Comparison of ENCODE assay signal across 16 mouse cellular contexts in the genomic region with DNA sequence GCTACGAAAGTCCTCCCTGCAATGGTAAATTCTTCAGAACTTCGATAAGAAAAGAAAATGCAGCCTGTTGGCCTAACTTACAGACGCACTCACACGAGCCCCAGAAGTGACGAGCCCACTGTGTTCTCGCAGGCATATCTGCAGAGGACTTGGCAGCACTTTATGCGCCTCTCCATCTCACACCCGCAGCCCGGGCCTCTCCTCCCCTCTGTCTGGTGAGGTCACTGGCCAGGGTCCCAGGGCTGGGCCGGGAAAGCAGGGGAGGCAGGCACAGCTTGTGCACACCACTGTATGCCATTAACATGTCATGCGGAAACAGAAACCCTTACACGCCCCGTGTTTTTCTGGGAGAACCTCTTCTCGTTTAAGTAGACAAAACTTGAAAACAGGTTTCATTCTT. TPM values are rescaled to one million over a fixed set of nuclear protein-coding genes. Genes with fewer than 3 reads are reported as not detected.
DNase-seq lines count a peak whose midpoint lies in the region; ATAC-seq and TF ChIP-seq lines count a peak whose summit lies in the region.
"Had no signal": no experiment of that assay in that cellular context is flagged by ENCODE, and none has a peak within 500 bp of the region (broad histone marks: within the 10 kb centered on the region; RNA-seq: fewer than 3 reads in every experiment).

No protein-coding gene starts in this region.

- no peaks in the 10 kb centered on the region for H3K36me3 ChIP-seq in lung, embryonic 14.5 days (ENCODE audit: insufficient read depth)
- H3K36me3 ChIP-seq in heart, embryonic 15.5 days = no peaks in the 10 kb centered on the region
- H3K36me3 ChIP-seq in embryonic facial prominence, embryonic 10.5 days (replicated peaks) = no peaks in the 10 kb centered on the region
- H3K36me3 ChIP-seq: embryonic facial prominence, embryonic 13.5 days; forebrain, embryonic 10.5 days; limb, embryonic 15.5 days; midbrain, embryonic 13.5 days had no signal

- no peaks in the 10 kb centered on the region for H3K9me3 ChIP-seq in lung, embryonic 14.5 days (ENCODE audit: low read depth, low read length)
- no peaks in the 10 kb centered on the region for H3K9me3 ChIP-seq in heart, embryonic 15.5 days (replicated peaks)
- H3K9me3 ChIP-seq in embryonic facial prominence, embryonic 10.5 days = no peaks in the 10 kb centered on the region
- H3K9me3 ChIP-seq: embryonic facial prominence, embryonic 13.5 days; forebrain, embryonic 10.5 days; limb, embryonic 15.5 days; midbrain, embryonic 13.5 days had no signal

- no peak overlapping the region for H3K27ac ChIP-seq in lung, embryonic 14.5 days (ENCODE audit: low read depth)
- H3K27ac ChIP-seq in heart, embryonic 15.5 days = peak overlapping the region; percentile 24; the same call in 1 of the 2 replicates
- no peak overlapping the region for H3K27ac ChIP-seq in embryonic facial prominence, embryonic 10.5 days (replicated peaks)
- H3K27ac ChIP-seq: embryonic facial prominence, embryonic 13.5 days; forebrain, embryonic 10.5 days; hindbrain, embryonic 14.5 days; limb, embryonic 15.5 days; midbrain, embryonic 13.5 days had no signal

- WGBS in lung, embryonic 14.5 days = 48% methylated on average over 14 of the region's 14 CpGs
- 62% methylated on average over 14 of the region's 14 CpGs for WGBS in lung, adult 2 months
- WGBS in heart, embryonic 15.5 days = 40% methylated on average over 14 of the region's 14 CpGs
- WGBS in embryonic facial prominence, embryonic 10.5 days = 83% methylated on average over 14 of the region's 14 CpGs

- no peak for TF ChIP-seq CTCF in lung, embryonic 14.5 days (IDR thresholded peaks at IDR 0.05; ENCODE audit: low read depth)
- TF ChIP-seq CTCF in lung, adult 2 months (IDR thresholded peaks at IDR 0.05; ENCODE audit: insufficient read depth, low read length) = no peak

- DNase-seq in lung, embryonic 14.5 days = peak; percentile 41
- no peak for DNase-seq in lung, adult 2 months
- peak; percentile 24 for DNase-seq in gastrocnemius, postnatal 10 days
- peak; percentile 54 for DNase-seq in skeletal muscle tissue, adult 2 months (ENCODE audit: low read depth, low spot score)
- DNase-seq in embryonic facial prominence, embryonic 10.5 days (ENCODE audit: low spot score) = no peak
- no peak for DNase-seq in liver
- DNase-seq: adrenal gland, postnatal 36 days; cerebellum, postnatal 25 days; kidney, adult 11 months had no signal

- H3K4me2 ChIP-seq in lung, embryonic 14.5 days = no peak overlapping the region
- no peak overlapping the region for H3K4me2 ChIP-seq in heart, embryonic 15.5 days
- H3K4me2 ChIP-seq: embryonic facial prominence, embryonic 13.5 days; hindbrain, embryonic 14.5 days; limb, embryonic 15.5 days; midbrain, embryonic 13.5 days had no signal

- TF ChIP-seq POLR2A in lung, adult 2 months (IDR thresholded peaks at IDR 0.05; ENCODE audit: borderline replicate concordance, extremely low read depth, low read depth, low read length) = no peak

- H3K4me1 ChIP-seq in lung, embryonic 14.5 days (ENCODE audit: insufficient read depth) = no peaks in the 10 kb centered on the region
- no peaks in the 10 kb centered on the region for H3K4me1 ChIP-seq in lung, adult 2 months (ENCODE audit: control insufficient read depth, insufficient read depth, low read length)
- H3K4me1 ChIP-seq in heart, embryonic 15.5 days (replicated peaks) = peaks cover 15% of the 10 kb centered on the region
- no peaks in the 10 kb centered on the region for H3K4me1 ChIP-seq in embryonic facial prominence, embryonic 10.5 days
- H3K4me1 ChIP-seq: forebrain, embryonic 10.5 days; limb, embryonic 15.5 days; midbrain, embryonic 13.5 days had no signal

- H3K4me3 ChIP-seq in lung, embryonic 14.5 days (ENCODE audit: low read depth, low read length) = no peak overlapping the region
- no peak overlapping the region for H3K4me3 ChIP-seq in lung, adult 2 months (replicated peaks; ENCODE audit: extremely low read depth, low read depth, low read length)
- H3K4me3 ChIP-seq in heart, embryonic 15.5 days = no peak overlapping the region
- no peak overlapping the region for H3K4me3 ChIP-seq in embryonic facial prominence, embryonic 10.5 days
- H3K4me3 ChIP-seq: embryonic facial prominence, embryonic 13.5 days; forebrain, embryonic 10.5 days; limb, embryonic 15.5 days; midbrain, embryonic 13.5 days had no signal

- H3K9ac ChIP-seq in lung, embryonic 14.5 days = no peak overlapping the region
- no peak overlapping the region for H3K9ac ChIP-seq in heart, embryonic 15.5 days
- H3K9ac ChIP-seq: embryonic facial prominence, embryonic 13.5 days; hindbrain, embryonic 14.5 days; limb, embryonic 15.5 days; midbrain, embryonic 13.5 days had no signal

- no peaks in the 10 kb centered on the region for H3K27me3 ChIP-seq in lung, embryonic 14.5 days (ENCODE audit: insufficient read depth, low read length)
- H3K27me3 ChIP-seq in heart, embryonic 15.5 days = no peaks in the 10 kb centered on the region
- no peaks in the 10 kb centered on the region for H3K27me3 ChIP-seq in embryonic facial prominence, embryonic 10.5 days (replicated peaks; ENCODE audit: low read depth, poor library complexity, severe bottlenecking)
- H3K27me3 ChIP-seq: embryonic facial prominence, embryonic 13.5 days; limb, embryonic 15.5 days; midbrain, embryonic 13.5 days had no signal

- ATAC-seq in lung, embryonic 14.5 days (ENCODE audit: insufficient read depth) = no peak
- ATAC-seq in heart, embryonic 15.5 days (replicated peaks; ENCODE audit: insufficient number of reproducible peaks, insufficient read depth, low FRiP score, low read depth) = peak; percentile 67; the same call in 1 of the 2 replicates
- ATAC-seq: CD4-positive, CD25-positive, alpha-beta regulatory T cell, adult 4 months; midbrain, embryonic 13.5 days had no signal

RNA-seq across cellular contexts. Expression of gene Col6a6, which starts 43.7 kb away (rescaled TPM):
- polyA plus RNA-seq in lung, embryonic 14.5 days (2014; fragmentation: Nextera tagmentation; extraction: Ambion mirVana) = 1.3 and 1.6 TPM in 2 replicates
- polyA plus RNA-seq in lung, adult 2 months (2012; rRNA removed) = 0.24 and 0.36 TPM in 2 replicates
- 10 to 100 TPM; 32.5 to 45.0 TPM for total RNA-seq in gastrocnemius, postnatal 10 days (2021)
- polyA plus RNA-seq in heart, embryonic 15.5 days (2015; fragmentation: Nextera tagmentation; extraction: Ambion mirVana) = 3.6 and 5.1 TPM in 2 replicates
- 0.06 and 0.11 TPM in 2 replicates for polyA plus RNA-seq in embryonic facial prominence, embryonic 10.5 days (2016; fragmentation: Nextera tagmentation; extraction: Ambion mirVana)
- polyA plus RNA-seq: CD4-positive, CD25-positive, alpha-beta regulatory T cell, adult 4 months had no signal

Comparison
In these comparisons a context has a peak if more than half of its experiments do, and no peak if none do; other contexts are left out.
1. DNase-seq: peak in lung, embryonic 14.5 days (single experiment), gastrocnemius, postnatal 10 days (single experiment) and skeletal muscle tissue, adult 2 months (single experiment); none in lung, adult 2 months (single experiment), embryonic facial prominence, embryonic 10.5 days (single experiment) and liver (single experiment).